Mouse (Mus musculus): ENCODE measurements at regions not wholly inside any gene's neighbourhood (a gene's known extent, or its start where the extent isn't known, plus 50 kb on each side); places are given as distances from the start of the nearest gene placed in this dataset.

DNA sequence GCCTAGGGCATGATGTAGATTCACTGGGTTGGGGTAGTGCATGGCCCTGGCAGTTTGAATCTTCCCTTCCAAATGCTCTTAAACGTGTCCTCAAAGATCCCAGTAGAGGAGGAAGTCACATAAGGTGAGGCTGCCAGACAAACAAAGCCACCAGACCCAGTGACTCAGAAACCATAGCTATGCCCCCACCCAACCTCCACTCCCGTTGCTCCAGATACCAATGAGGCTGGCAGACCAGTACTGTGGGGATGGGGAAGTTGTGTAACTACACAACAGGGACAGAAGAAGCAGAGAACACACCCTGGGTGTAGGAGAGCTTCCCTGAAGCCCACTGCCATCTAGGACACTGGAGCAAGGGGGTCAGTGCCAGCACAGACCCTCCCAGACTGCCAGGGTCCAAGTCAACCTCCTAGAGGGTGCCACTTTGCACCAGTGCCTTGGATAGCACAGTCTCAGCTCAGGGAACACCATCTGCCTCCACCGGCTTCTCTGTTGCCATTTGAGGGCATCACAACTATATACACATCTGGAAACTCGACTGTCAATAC lies 145.2 kb upstream of the Zmiz1 start:
- TF ChIP-seq POLR2A (IDR thresholded peaks at IDR 0.05; ENCODE audit: borderline replicate concordance, extremely low read depth, insufficient read depth, insufficient read length, poor library complexity, severe bottlenecking), result no peak
- TF ChIP-seq CTCF (IDR thresholded peaks at IDR 0.05; ENCODE audit: borderline replicate concordance, extremely low read depth, insufficient read depth, insufficient read length), result no peak

All from brain, embryonic 14.5 days (tissue).